Mouse (Mus musculus) splenic B cell, adult 2 months (primary cell): ENCODE measurements around the gene Fbxl17.

Experiments
- DNase-seq: peaks from one replicate; pipeline ENCODE4 v3.0.0-alpha.2; 2011; ENCODE audit warnings: low read depth, low spot score
- H3K27me3 ChIP-seq: 2 replicates; pipeline ENCODE4 v1.6.1; 2012; ENCODE audit warnings: mild to moderate bottlenecking, low read length, moderate library complexity, mixed read lengths; ENCODE audit not compliant: control insufficient read depth, poor library complexity, insufficient read depth, severe bottlenecking
- H3K36me3 ChIP-seq: 2 replicates; pipeline ENCODE4 v1.6.1; 2012; ENCODE audit warnings: mild to moderate bottlenecking, low read length, moderate library complexity, mixed read lengths; ENCODE audit not compliant: control insufficient read depth, poor library complexity, insufficient read depth, severe bottlenecking

Fbxl17 gene

DNA sequence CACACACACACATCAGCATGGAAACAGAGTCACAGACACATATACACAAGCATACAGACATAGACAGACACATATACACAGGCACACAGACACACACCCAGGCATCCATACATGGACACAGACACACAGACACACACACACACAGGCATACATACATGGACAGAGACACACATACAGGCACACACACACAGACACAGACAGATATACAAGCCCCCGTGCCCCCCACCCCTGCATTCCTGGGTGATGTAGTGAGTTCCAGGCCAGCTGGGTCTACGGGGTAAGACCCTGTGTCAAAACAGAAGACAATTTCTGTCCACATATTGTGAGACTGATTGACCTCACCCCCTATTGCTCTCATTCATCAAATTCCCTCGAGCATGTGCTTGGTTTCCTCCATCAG lies 332.6 kb downstream of the Fbxl17 start:
- Histone ChIP-seq H3K27me3 (no peaks in the 10 kb centered on the region), H3K36me3 (no peaks in the 10 kb centered on the region)
- no peak for DNase-seq

DNA sequence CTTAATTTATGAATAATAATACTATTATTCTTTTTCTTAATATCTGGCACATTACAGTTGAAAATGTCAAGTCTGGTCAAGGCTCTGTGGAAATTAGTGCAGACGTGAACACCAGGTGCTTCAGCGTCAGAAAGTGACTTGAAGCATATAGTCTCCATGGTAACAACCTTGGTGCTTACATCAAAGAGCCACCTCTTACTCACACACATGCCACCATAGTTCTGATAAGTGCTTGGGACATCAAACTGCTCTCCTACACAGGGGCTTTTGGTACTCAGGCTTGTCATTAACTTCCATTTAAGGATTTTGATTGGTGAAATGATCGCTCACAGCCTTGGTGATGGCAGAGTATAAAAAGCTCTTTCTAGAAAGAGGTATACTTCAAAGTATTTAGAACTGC lies 333.1 kb downstream of the Fbxl17 start:
- DNase-seq: no peak
- Histone ChIP-seq H3K36me3 (no peaks in the 10 kb centered on the region), H3K27me3 (no peaks in the 10 kb centered on the region)

DNA sequence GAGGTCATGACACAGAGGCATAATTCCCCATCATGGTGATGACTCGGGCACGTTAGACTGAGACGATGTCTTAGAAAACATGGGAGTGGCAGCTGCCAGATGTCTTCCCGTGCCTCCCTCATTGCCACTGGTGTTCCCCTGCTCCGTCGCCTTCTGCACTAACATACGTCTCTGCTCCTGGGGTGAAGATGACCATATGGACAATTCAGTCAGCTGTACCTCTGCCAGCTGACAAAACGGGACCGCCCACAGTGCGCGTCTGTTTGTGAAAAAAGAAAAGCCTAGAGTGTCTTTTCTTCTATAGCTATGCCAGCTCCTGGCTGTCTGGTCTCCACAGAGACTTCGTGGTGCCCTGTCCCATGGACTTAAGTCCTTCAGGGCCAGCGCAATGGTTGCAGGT lies 334.0 kb downstream of the Fbxl17 start:
- no peak for DNase-seq
- H3K27me3 ChIP-seq: no peaks in the 10 kb centered on the region
- H3K36me3 ChIP-seq: no peaks in the 10 kb centered on the region

DNA sequence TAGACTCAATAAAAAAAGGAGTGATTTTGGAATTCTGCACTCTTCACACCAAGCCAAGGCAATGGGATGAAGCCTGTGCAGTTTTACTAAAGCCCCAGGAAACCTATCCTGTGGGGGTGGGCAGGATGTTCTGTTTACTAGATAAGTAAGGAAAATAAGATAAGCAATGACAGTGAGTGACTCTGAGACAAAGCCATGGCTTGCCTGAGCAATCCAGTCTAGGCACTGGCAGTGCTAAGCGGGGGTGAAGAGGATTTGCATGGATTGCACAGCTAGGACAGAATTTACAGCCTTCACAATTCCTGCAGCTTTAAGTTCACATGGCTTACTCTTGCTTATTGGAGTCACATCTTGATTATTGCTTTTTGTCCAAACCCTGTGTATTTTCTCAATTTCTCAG lies 335.5 kb downstream of the Fbxl17 start:
- Histone ChIP-seq H3K27me3 (no peaks in the 10 kb centered on the region), H3K36me3 (no peaks in the 10 kb centered on the region)
- no peak for DNase-seq

DNA sequence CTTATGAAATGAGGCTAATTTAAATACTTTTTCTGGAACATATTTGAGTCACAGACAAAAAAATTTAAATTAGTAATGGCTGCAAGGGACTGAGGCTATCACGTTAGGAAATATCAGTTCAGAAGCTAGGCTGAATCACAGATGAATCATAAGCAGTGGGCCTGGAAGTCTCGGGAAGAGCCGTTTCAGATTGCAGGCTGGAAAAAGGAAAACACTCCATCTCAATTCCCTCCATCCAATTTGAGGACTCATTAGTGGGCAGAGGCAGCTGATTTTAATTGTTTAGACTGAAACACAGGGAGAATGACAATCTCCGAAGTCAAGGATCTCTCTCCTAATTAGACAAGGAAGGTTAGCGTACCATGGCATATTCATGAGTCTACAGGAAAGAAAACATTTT lies 337.9 kb downstream of the Fbxl17 start:
- no peak for DNase-seq
- H3K36me3 ChIP-seq: no peaks in the 10 kb centered on the region
- H3K27me3 ChIP-seq: no peaks in the 10 kb centered on the region

DNA sequence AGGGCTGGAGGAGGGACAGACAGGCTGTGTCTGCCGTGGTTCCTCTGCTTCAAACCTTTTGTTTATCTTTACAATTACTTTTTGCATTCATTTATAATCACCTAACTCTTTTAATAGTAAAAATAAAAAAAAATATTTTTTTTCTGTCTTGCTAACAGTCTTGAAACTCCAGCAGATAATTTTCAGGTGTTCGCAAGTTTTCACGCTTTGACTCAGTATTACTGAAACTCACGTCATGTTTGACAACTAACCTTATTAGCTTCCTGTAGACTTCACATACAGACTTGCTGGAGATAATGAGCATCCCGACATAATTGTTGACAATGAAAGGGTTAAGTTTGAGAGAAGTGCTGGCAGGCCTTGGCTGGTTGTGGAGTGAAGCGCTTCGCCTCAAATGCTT lies 340.6 kb downstream of the Fbxl17 start:
- no peaks in the 10 kb centered on the region for H3K27me3 ChIP-seq
- no peak for DNase-seq
- no peaks in the 10 kb centered on the region for H3K36me3 ChIP-seq

DNA sequence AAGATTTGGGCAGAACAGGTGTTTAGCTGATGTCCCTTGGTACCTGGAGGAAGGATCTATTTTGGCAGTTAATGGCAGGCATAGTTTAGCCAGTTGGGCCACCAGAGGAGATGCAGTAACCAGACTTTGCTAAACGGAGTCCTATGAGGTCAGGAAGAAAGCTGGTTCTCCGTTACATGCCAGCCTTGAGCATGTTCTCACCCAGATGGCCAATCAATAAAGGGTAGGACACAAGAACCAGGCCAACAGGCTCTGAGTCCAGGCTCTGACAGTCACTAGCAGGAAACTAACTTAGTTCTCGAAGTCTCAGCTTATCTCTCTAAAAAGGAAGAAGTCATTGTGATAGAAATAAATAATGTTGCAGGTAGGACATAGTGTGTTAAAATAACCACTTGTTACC lies 341.4 kb downstream of the Fbxl17 start:
- no peak for DNase-seq
- no peaks in the 10 kb centered on the region for H3K36me3 ChIP-seq

DNA sequence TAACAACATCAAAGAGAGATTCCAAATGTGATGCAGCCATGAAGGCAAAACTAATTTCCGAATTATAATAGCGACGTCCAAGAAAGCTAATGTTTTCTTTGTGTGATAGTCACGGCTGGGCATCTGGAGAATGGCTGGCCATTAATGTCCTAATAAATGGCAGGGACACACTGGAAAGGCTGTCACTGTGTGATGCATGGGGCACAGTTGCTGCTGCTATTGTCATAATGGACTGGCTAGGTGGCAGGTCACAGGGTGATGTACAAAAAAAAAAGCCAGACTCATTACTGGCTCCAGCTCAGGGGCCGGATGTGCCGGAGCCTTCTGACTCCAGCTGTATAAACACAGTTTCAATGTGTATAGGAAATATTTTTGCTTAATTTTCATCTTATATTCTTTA lies 341.9 kb downstream of the Fbxl17 start:
- no peak for DNase-seq
- no peaks in the 10 kb centered on the region for H3K36me3 ChIP-seq
- no peaks in the 10 kb centered on the region for H3K27me3 ChIP-seq

More for the DNA sequence above, 341.4 kb downstream of the Fbxl17 start:
- H3K27me3 ChIP-seq: no peaks in the 10 kb centered on the region

DNA sequence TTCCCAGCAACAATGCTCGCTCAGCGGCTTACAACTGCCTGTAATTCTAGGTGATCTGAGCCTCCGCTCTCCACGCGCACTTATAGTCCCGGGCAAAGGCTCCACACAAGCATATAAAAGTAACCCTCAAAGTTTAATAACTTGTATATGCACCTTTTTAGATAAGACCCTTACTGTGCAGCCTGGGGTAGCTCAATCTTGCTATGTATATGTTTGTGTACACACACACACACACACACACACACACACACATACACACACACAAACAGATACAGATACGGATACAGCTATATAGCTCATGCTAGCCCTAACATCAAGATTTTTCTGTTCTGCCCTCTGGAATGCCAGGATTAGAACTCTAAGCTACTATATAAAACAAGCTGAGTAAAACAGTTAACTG lies 342.8 kb downstream of the Fbxl17 start:
- no peak for DNase-seq
- Histone ChIP-seq H3K27me3 (no peaks in the 10 kb centered on the region), H3K36me3 (no peaks in the 10 kb centered on the region)

DNA sequence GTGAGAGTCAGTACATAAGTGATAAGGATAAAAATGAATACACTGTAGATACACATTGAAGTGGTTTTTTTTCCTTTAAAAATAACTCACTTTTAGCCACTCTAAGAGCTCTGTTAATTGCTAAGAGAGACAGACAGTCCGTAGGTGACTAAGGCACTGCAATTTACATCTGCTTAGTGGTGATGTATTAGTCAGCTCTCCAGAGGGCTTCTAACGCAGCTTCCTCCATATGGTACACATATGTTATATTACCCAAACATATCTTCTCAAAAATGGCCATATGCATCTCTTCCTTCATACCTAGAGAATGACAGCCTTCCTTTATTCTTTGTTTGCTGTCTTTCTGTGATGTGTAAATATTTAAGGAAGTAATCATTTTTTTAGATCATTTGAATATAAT lies 353.3 kb downstream of the Fbxl17 start:
- no peaks in the 10 kb centered on the region for H3K27me3 ChIP-seq
- H3K36me3 ChIP-seq: no peaks in the 10 kb centered on the region
- DNase-seq: no peak

DNA sequence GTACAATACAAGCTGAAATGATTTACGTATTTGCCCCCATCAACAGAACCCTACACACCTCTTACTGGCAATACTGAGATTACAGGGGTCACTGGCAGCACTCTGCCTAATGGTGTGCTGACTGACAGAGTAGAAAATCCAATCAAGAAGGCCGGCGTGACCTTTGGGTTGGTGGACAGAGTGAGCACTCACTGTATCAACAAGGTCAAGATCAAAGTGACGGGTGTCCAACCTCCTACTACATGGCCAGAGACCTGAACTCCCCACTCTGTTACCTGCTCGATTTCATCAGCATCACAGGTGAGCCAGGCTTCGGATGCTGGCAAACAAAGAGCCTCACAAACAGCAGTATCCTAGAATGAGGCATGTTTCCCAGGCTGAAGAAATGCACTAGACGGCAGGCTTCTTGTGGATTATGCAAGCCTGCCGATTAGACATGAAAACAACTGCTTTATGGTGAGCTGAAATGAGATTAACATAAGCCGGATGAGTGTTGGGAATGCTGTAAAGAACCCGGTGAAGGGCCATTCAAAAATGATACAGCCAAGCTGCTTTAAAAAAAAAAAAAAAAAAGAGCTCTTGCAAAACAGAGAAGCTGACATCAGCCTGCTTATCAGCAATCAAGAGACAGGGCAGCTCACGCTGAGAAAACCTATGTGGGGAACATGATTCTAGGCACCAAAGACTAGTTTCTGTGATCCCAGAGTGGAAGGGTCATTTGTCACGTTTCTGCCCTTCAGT lies 353.9 kb downstream of the Fbxl17 start:
- no peaks in the 10 kb centered on the region for H3K36me3 ChIP-seq
- no peaks in the 10 kb centered on the region for H3K27me3 ChIP-seq
- DNase-seq: no peak

DNA sequence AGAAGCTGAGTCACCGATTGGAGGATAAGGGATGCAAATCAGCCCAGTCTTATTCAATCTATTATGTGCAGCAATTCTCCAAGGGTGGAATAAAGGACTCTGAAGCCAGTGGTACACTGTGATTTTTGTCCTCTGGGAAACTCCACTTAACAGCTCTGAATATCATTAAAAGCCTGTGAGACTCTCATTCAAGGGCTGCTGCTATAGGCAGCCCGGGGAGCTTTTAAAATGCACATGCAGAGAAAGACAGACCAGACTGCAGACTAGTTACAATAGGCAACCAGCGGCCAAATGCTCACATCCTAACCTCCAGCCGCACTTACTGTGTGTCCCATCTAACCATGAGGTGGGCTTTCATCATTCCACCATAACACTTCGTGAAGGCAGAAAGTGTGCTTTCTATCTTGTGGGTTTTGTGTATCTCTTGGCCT lies 354.5 kb downstream of the Fbxl17 start:
- no peaks in the 10 kb centered on the region for H3K36me3 ChIP-seq
- H3K27me3 ChIP-seq: no peaks in the 10 kb centered on the region
- no peak for DNase-seq

DNA sequence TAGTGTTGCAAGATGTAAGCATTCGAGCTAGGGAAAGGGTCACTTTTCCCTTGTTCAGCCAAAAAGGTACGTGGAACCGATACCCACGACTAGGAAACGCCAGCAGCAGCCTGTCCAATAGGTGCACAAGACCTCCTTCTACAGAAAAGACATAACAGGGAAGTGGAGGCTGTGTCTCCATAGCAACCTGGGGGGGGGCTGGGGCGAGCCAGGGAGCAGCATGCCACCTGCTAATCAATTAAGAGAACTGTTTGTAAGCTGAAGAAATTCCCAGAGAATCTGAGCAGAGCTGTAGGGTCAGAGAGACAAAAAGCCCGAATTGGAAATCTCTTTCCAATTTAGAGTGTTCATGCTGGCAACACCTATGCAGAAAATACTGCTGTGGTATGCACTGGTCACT lies 356.0 kb downstream of the Fbxl17 start:
- no peaks in the 10 kb centered on the region for H3K27me3 ChIP-seq
- no peaks in the 10 kb centered on the region for H3K36me3 ChIP-seq
- DNase-seq: no peak

DNA sequence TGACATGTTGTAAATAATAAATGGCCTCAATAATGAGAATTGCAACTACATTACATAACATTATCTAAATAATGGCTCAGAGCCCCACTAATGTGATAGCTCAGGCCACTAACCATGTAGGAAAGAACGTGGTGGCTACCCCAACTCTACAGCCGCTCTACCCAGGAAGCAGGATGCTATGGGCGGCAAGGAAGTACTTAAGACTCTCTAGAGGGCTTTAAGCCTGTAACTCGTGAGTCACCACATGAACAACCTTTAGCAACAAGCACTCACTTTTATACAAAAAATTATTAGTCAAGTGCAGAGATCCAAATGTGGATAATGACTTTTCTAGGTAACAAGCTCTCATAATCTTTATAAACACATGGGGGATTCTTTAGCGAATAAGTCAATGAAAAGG lies 365.0 kb downstream of the Fbxl17 start:
- Histone ChIP-seq H3K27me3 (no peaks in the 10 kb centered on the region), H3K36me3 (0 out of 2 replicates have a peak, but pooled peaks cover 3% of the 10 kb centered on the region)
- DNase-seq: no peak

DNA sequence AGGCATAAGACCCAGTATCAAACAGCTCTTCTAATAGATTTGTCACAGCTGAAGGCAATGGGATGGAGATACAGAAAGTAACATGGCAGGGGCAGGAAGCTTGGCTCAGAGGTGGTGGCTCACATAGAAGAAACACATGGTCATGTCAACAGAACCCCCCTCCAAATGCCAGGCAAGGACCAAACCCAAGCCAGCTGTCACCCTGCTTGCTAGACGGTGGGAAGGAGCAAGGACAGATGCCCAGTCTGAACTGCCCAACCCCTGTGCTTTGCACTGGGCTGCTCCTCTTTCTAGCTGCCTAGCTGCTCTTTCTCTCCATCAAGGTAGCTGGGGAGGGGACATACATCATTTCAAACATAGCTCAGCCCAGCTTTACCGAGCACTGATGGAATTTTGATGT lies 377.4 kb downstream of the Fbxl17 start:
- no peaks in the 10 kb centered on the region for H3K36me3 ChIP-seq
- no peak for DNase-seq
- H3K27me3 ChIP-seq: no peaks in the 10 kb centered on the region

DNA sequence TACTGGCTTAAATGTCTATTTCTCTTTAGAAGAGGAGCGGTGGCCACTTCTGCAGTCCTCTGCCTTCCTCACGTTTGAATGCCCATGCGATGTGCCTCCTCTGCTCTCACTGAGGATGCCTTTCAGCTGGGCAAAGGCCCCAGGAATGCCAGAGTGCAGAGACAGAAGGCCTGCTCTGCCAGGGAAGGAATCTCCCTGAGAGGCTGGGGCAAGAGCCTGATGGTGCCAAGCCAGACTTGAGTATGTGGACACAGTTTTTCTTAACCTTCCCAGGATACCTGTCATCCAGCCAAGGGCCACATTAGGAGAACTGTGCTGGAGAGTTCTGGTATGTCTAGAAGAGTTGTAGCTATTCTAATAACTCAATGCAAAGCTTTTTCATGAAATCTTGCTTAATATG lies 380.1 kb downstream of the Fbxl17 start:
- H3K36me3 ChIP-seq: no peaks in the 10 kb centered on the region
- H3K27me3 ChIP-seq: no peaks in the 10 kb centered on the region
- no peak for DNase-seq
